Mouse (Mus musculus): ENCODE measurements around the gene Clasp1.

GRCm38 (mm10) chr1:118482285-118483019 is 93.6 kb downstream of the Clasp1 start:
- TF ChIP-seq CTCF (IDR thresholded peaks at IDR 0.05; ENCODE audit: low read depth, low read length) (no peak), POLR2A (IDR thresholded peaks at IDR 0.05; ENCODE audit: borderline replicate concordance, low read depth, low read length) (no peak)
